Mouse (Mus musculus) heart, embryonic 10.5 days (tissue): ENCODE results near the gene Kctd11. TPM values are rescaled to one million over a fixed set of nuclear protein-coding genes. Genes with fewer than 3 reads are reported as not detected.

ENCODE experiments used
- DNase-seq: peaks from one replicate; pipeline ENCODE4 v3.0.0-alpha.2; 2017; ENCODE audit warnings: low spot score
- H3K27ac ChIP-seq: fragments of 300-500 bp; sonication (generic); 2 replicates; pipeline ENCODE4 v1.5.1; 2016; ENCODE audit warnings: mild to moderate bottlenecking
- H3K27me3 ChIP-seq: fragments of 300-500 bp; sonication (generic); 2 replicates; pipeline ENCODE4 v1.6.1; 2016; ENCODE audit warnings: mild to moderate bottlenecking; ENCODE audit not compliant: poor library complexity, insufficient read depth, severe bottlenecking
- H3K36me3 ChIP-seq: fragments of 300-500 bp; sonication (generic); 2 replicates; pipeline ENCODE4 v1.6.1; 2016; ENCODE audit warnings: mild to moderate bottlenecking, moderate library complexity
- H3K4me1 ChIP-seq: fragments of 300-500 bp; sonication (generic); 2 replicates; pipeline ENCODE4 v1.6.1; 2016; ENCODE audit warnings: mild to moderate bottlenecking
- H3K4me3 ChIP-seq: fragments of 300-500 bp; sonication (generic); 2 replicates; pipeline ENCODE4 v1.5.1; 2016; ENCODE audit warnings: mild to moderate bottlenecking, moderate library complexity
- H3K9me3 ChIP-seq: fragments of 300-500 bp; sonication (generic); 2 replicates; pipeline ENCODE4 v1.6.1; 2016; ENCODE audit warnings: mild to moderate bottlenecking, moderate library complexity
- whole genome bisulfite sequencing: fragments of 180-500 bp; shearing (Covaris S2); methylation state at CpG from one replicate; pipeline ENCODE4 v1.1.7; 2016; 5-methylcytosine and 5-hydroxymethylcytosine counted together
- polyA plus RNA-seq: library from polyadenylated mRNA; unstranded; fragments of >200 nt; fragmentation: Nextera tagmentation; extraction: Ambion mirVana; gene quantifications from 2 replicates; pipeline ENCODE4 v1.2.1, GENCODE M21; 2016

Kctd11 gene
- polyA plus RNA-seq, 1 experiment from 2014 or later: 6.2 TPM

- Histone ChIP-seq H3K27me3 (no peaks in the 10 kb centered on the region), H3K36me3 (peaks cover 49% of the 10 kb centered on the region), H3K27ac (no peak overlapping the region), H3K4me3 (no peak overlapping the region), H3K9me3 (no peaks in the 10 kb centered on the region), H3K4me1 (peaks cover 49% of the 10 kb centered on the region)
- no peak for DNase-seq
- 80% methylated on average over 9 of the region's 9 CpGs for WGBS
Observed at GRCm38 (mm10) chr11:69849128-69849527, 32.1 kb downstream of the Kctd11 start.

- no peaks in the 10 kb centered on the region for H3K9me3 ChIP-seq
- H3K4me3 ChIP-seq: peak overlapping the region; percentile 81
- H3K4me1 ChIP-seq: peaks cover 43% of the 10 kb centered on the region
- 95% methylated on average over 6 of the region's 6 CpGs for WGBS
- H3K27ac ChIP-seq: no peak overlapping the region
- H3K36me3 ChIP-seq: peaks cover 49% of the 10 kb centered on the region
- no peak for DNase-seq
- H3K27me3 ChIP-seq: no peaks in the 10 kb centered on the region
Observed at GRCm38 (mm10) chr11:69848021-69848420, 33.2 kb downstream of the Kctd11 start.

- H3K27ac ChIP-seq: peak overlapping the region; percentile 98
- H3K4me3 ChIP-seq: peak overlapping the region; percentile 81
- DNase-seq: no peak
- H3K4me1 ChIP-seq: peaks cover 42% of the 10 kb centered on the region
- H3K9me3 ChIP-seq: no peaks in the 10 kb centered on the region
- 10% methylated on average over 37 of the region's 37 CpGs for WGBS
- H3K27me3 ChIP-seq: no peaks in the 10 kb centered on the region
- peaks cover 44% of the 10 kb centered on the region for H3K36me3 ChIP-seq
Observed at GRCm38 (mm10) chr11:69846738-69847688, 34.2 kb downstream of the Kctd11 start.

GRCm38 (mm10) chr11:69846198-69846680 lies 35.0 kb downstream of the Kctd11 start, which contains the start of gene Plscr3:
TSS of gene Plscr3 (plus strand) at chr11:69846376.
- Histone ChIP-seq H3K4me1 (peaks cover 42% of the 10 kb centered on the region), H3K9me3 (no peaks in the 10 kb centered on the region), H3K27ac (peak within 1 kb of the TSS; percentile 98), H3K4me3 (peak within 1 kb of the TSS; percentile 81), H3K27me3 (no peaks in the 10 kb centered on the region), H3K36me3 (peaks cover 36% of the 10 kb centered on the region)
- DNase-seq: peak; percentile 97
- under 1% methylated on average over 38 of the region's 38 CpGs for WGBS

GRCm38 (mm10) chr11:69838714-69839104 lies 42.5 kb downstream of the Kctd11 start:
- peak overlapping the region; percentile 69 for H3K4me3 ChIP-seq
- peaks cover 2% of the 10 kb centered on the region; the same call in 1 of the 2 replicates for H3K36me3 ChIP-seq
- peaks cover 56% of the 10 kb centered on the region for H3K4me1 ChIP-seq
- H3K27me3 ChIP-seq: peaks cover 33% of the 10 kb centered on the region
- H3K27ac ChIP-seq: peak overlapping the region; percentile 93
- DNase-seq: no peak
- WGBS: 1% methylated on average over 7 of the region's 7 CpGs
- no peaks in the 10 kb centered on the region for H3K9me3 ChIP-seq

- Histone ChIP-seq H3K4me3 (peak within 1 kb of the TSS; percentile 69), H3K36me3 (peaks cover 7% of the 10 kb centered on the region), H3K9me3 (no peaks in the 10 kb centered on the region), H3K27me3 (peaks cover 39% of the 10 kb centered on the region), H3K27ac (peak within 1 kb of the TSS; percentile 93), H3K4me1 (peaks cover 56% of the 10 kb centered on the region)
- DNase-seq: peak; percentile 99
- under 1% methylated on average over 34 of the region's 34 CpGs for WGBS
Observed at GRCm38 (mm10) chr11:69837952-69838713, 43.1 kb downstream of the Kctd11 start, which contains the start of gene Tmem256. TSS of gene Tmem256 (plus strand) at chr11:69838514.

- Histone ChIP-seq H3K9me3 (no peaks in the 10 kb centered on the region), H3K27ac (peak within 1 kb of the TSS; percentile 93), H3K4me3 (peak within 1 kb of the TSS; percentile 69), H3K27me3 (peaks cover 45% of the 10 kb centered on the region), H3K4me1 (peaks cover 54% of the 10 kb centered on the region), H3K36me3 (peaks cover 7% of the 10 kb centered on the region)
- no peak for DNase-seq
- whole genome bisulfite sequencing: 0% methylated on average over 32 of the region's 32 CpGs
Observed at GRCm38 (mm10) chr11:69837604-69837951, 43.6 kb downstream of the Kctd11 start, which contains the start of gene Nlgn2. TSS of gene Nlgn2 (minus strand) at chr11:69837784.

- under 1% methylated on average over 39 of the region's 52 CpGs for WGBS
- DNase-seq: no peak
- Histone ChIP-seq H3K27me3 (peaks cover 49% of the 10 kb centered on the region), H3K36me3 (peaks cover 7% of the 10 kb centered on the region), H3K9me3 (no peaks in the 10 kb centered on the region), H3K27ac (peak overlapping the region; percentile 93), H3K4me3 (peak overlapping the region; percentile 69), H3K4me1 (peaks cover 54% of the 10 kb centered on the region)
Observed at GRCm38 (mm10) chr11:69836703-69837576, 44.3 kb downstream of the Kctd11 start.

- DNase-seq: no peak
- Histone ChIP-seq H3K27me3 (peaks cover 49% of the 10 kb centered on the region), H3K27ac (no peak overlapping the region), H3K9me3 (no peaks in the 10 kb centered on the region), H3K36me3 (peaks cover 7% of the 10 kb centered on the region), H3K4me3 (peak overlapping the region; percentile 69), H3K4me1 (peaks cover 59% of the 10 kb centered on the region)
- WGBS: 0% methylated on average over 4 of the region's 4 CpGs
Observed at GRCm38 (mm10) chr11:69835966-69836335, 45.3 kb downstream of the Kctd11 start.

GRCm38 (mm10) chr11:69835326-69835965 lies 45.8 kb downstream of the Kctd11 start:
- H3K36me3 ChIP-seq: peaks cover 7% of the 10 kb centered on the region
- WGBS: 8% methylated on average over 9 of the region's 9 CpGs
- peak overlapping the region; percentile 69 for H3K4me3 ChIP-seq
- H3K4me1 ChIP-seq: peaks cover 62% of the 10 kb centered on the region
- no peaks in the 10 kb centered on the region for H3K9me3 ChIP-seq
- peaks cover 49% of the 10 kb centered on the region for H3K27me3 ChIP-seq
- DNase-seq: no peak
- H3K27ac ChIP-seq: no peak overlapping the region

GRCm38 (mm10) chr11:69834001-69834549 lies 47.1 kb downstream of the Kctd11 start:
- Histone ChIP-seq H3K9me3 (no peaks in the 10 kb centered on the region), H3K4me1 (peaks cover 61% of the 10 kb centered on the region), H3K36me3 (peaks cover 10% of the 10 kb centered on the region), H3K27me3 (peaks cover 49% of the 10 kb centered on the region), H3K27ac (peak overlapping the region; percentile 89), H3K4me3 (peak overlapping the region; percentile 67)
- WGBS: 4% methylated on average over 47 of the region's 48 CpGs
- DNase-seq: no peak
